Mouse (Mus musculus): ENCODE data around the gene Pigl. TPM values are rescaled to one million over a fixed set of nuclear protein-coding genes. Genes with fewer than 3 reads are reported as not detected.

The Pigl gene
- polyA plus RNA-seq, 1 experiment from 2014 or later: 15.9 TPM

GRCm38 (mm10) chr11:62554934-62555517 is 96.8 kb downstream of the Pigl start:
- no peak for DNase-seq (ENCODE audit: low spot score)
- peak overlapping the region; percentile 66 for H3K4me3 ChIP-seq
- peaks cover 37% of the 10 kb centered on the region for H3K36me3 ChIP-seq (replicated peaks)
- H3K4me1 ChIP-seq: peaks cover 27% of the 10 kb centered on the region
- peaks cover 6% of the 10 kb centered on the region for H3K27me3 ChIP-seq (replicated peaks; ENCODE audit: low read depth, poor library complexity, severe bottlenecking)
- no peak overlapping the region for H3K27ac ChIP-seq (replicated peaks)
- H3K9me3 ChIP-seq: no peaks in the 10 kb centered on the region

GRCm38 (mm10) chr11:62555896-62556412 is 97.7 kb downstream of the Pigl start:
- no peak overlapping the region for H3K27ac ChIP-seq (replicated peaks)
- H3K27me3 ChIP-seq (replicated peaks; ENCODE audit: low read depth, poor library complexity, severe bottlenecking): peaks cover 13% of the 10 kb centered on the region
- H3K4me1 ChIP-seq: peaks cover 31% of the 10 kb centered on the region
- peaks cover 37% of the 10 kb centered on the region for H3K36me3 ChIP-seq (replicated peaks)
- no peak for DNase-seq (ENCODE audit: low spot score)
- no peaks in the 10 kb centered on the region for H3K9me3 ChIP-seq
- no peak overlapping the region for H3K4me3 ChIP-seq

- Histone ChIP-seq H3K4me1 (peaks cover 31% of the 10 kb centered on the region), H3K27me3 (replicated peaks; ENCODE audit: low read depth, poor library complexity, severe bottlenecking) (peaks cover 21% of the 10 kb centered on the region), H3K4me3 (no peak overlapping the region), H3K36me3 (replicated peaks) (peaks cover 37% of the 10 kb centered on the region), H3K9me3 (no peaks in the 10 kb centered on the region), H3K27ac (replicated peaks) (no peak overlapping the region)
- WGBS: 68% methylated on average over 5 of the region's 5 CpGs
- no peak for DNase-seq (ENCODE audit: low spot score)
These were observed 98.9 kb downstream of the Pigl start for GRCm38 (mm10) chr11:62557205-62557604.

GRCm38 (mm10) chr11:62558152-62558551 is 99.9 kb downstream of the Pigl start:
- WGBS: 61% methylated on average over 2 of the region's 2 CpGs
- DNase-seq (ENCODE audit: low spot score): no peak

GRCm38 (mm10) chr11:62558961-62559646 is 100.8 kb downstream of the Pigl start:
- H3K27ac ChIP-seq (replicated peaks): no peak overlapping the region
- 59% methylated on average over 6 of the region's 6 CpGs for WGBS

More at GRCm38 (mm10) chr11:62558152-62558551, 99.9 kb downstream of the Pigl start:
- Histone ChIP-seq H3K9me3 (no peaks in the 10 kb centered on the region), H3K27me3 (replicated peaks; ENCODE audit: low read depth, poor library complexity, severe bottlenecking) (peaks cover 21% of the 10 kb centered on the region), H3K4me1 (peaks cover 29% of the 10 kb centered on the region), H3K36me3 (replicated peaks) (peaks cover 31% of the 10 kb centered on the region), H3K27ac (replicated peaks) (no peak overlapping the region), H3K4me3 (no peak overlapping the region)

GRCm38 (mm10) chr11:62560463-62561016 is 102.3 kb downstream of the Pigl start:
- 25% methylated on average over 43 of the region's 43 CpGs for WGBS
- H3K9me3 ChIP-seq: no peaks in the 10 kb centered on the region
- H3K36me3 ChIP-seq (replicated peaks): peaks cover 7% of the 10 kb centered on the region
- peaks cover 21% of the 10 kb centered on the region for H3K27me3 ChIP-seq (replicated peaks; ENCODE audit: low read depth, poor library complexity, severe bottlenecking)
- H3K4me1 ChIP-seq: peaks cover 12% of the 10 kb centered on the region
- no peak overlapping the region; the same call in 1 of the 2 replicates for H3K27ac ChIP-seq (replicated peaks)
- peak; percentile 45 for DNase-seq (ENCODE audit: low spot score)
- H3K4me3 ChIP-seq: peak overlapping the region; percentile 49

More at GRCm38 (mm10) chr11:62558961-62559646, 100.8 kb downstream of the Pigl start:
- peaks cover 20% of the 10 kb centered on the region for H3K4me1 ChIP-seq
- peaks cover 21% of the 10 kb centered on the region for H3K36me3 ChIP-seq (replicated peaks)
- H3K27me3 ChIP-seq (replicated peaks; ENCODE audit: low read depth, poor library complexity, severe bottlenecking): peaks cover 21% of the 10 kb centered on the region
- no peaks in the 10 kb centered on the region for H3K9me3 ChIP-seq
- no peak for DNase-seq (ENCODE audit: low spot score)
- no peak overlapping the region for H3K4me3 ChIP-seq

- Histone ChIP-seq H3K36me3 (replicated peaks) (no peaks in the 10 kb centered on the region), H3K4me1 (peaks cover 15% of the 10 kb centered on the region), H3K27me3 (replicated peaks; ENCODE audit: low read depth, poor library complexity, severe bottlenecking) (peaks cover 21% of the 10 kb centered on the region), H3K9me3 (no peaks in the 10 kb centered on the region), H3K4me3 (no peak overlapping the region), H3K27ac (replicated peaks) (no peak overlapping the region)
- WGBS: 91% methylated on average over 2 of the region's 2 CpGs
- no peak for DNase-seq (ENCODE audit: low spot score)
These were observed 105.3 kb downstream of the Pigl start for GRCm38 (mm10) chr11:62563590-62563989.

Other genes starting within 250 kb of the Pigl start
- gene Adora2b, start 209.5 kb upstream of the Pigl start, polyA plus RNA-seq (2016; fragmentation: Nextera tagmentation; extraction: Ambion mirVana): 7.3 and 8.2 TPM in 2 replicates
- gene Zswim7, start 177.1 kb upstream of the Pigl start, polyA plus RNA-seq (2016; fragmentation: Nextera tagmentation; extraction: Ambion mirVana): 18.1 and 21.7 TPM in 2 replicates
- 18.3 and 19.5 TPM in 2 replicates for gene Ttc19, start 177.0 kb upstream of the Pigl start, polyA plus RNA-seq (2016; fragmentation: Nextera tagmentation; extraction: Ambion mirVana)
- gene Ncor1, start 81 bp downstream of the Pigl start, polyA plus RNA-seq (2016; fragmentation: Nextera tagmentation; extraction: Ambion mirVana): 137 and 144 TPM in 2 replicates
- 23.0 and 25.4 TPM in 2 replicates for gene Cenpv, start 80.8 kb downstream of the Pigl start, polyA plus RNA-seq (2016; fragmentation: Nextera tagmentation; extraction: Ambion mirVana)
- 3,487 and 3,558 TPM in 2 replicates for gene Ubb, start 92.7 kb downstream of the Pigl start, polyA plus RNA-seq (2016; fragmentation: Nextera tagmentation; extraction: Ambion mirVana)
- 2.6 and 3.8 TPM in 2 replicates for gene Trpv2, start 116.0 kb downstream of the Pigl start, polyA plus RNA-seq (2016; fragmentation: Nextera tagmentation; extraction: Ambion mirVana)
- 11.2 and 12.9 TPM in 2 replicates for gene Lrrc75a, start 190.1 kb downstream of the Pigl start, polyA plus RNA-seq (2016; fragmentation: Nextera tagmentation; extraction: Ambion mirVana)
- 41.9 and 44.2 TPM in 2 replicates for gene Mmgt2, start 190.2 kb downstream of the Pigl start, polyA plus RNA-seq (2016; fragmentation: Nextera tagmentation; extraction: Ambion mirVana)